Comparison of ENCODE assay signal across 9 mouse cellular contexts in genomic region chr4:141033606-141034549, GRCm38 (mm10). TPM values are rescaled to one million over a fixed set of nuclear protein-coding genes. Genes with fewer than 3 reads are reported as not detected.
DNase-seq lines count a peak whose midpoint lies in the region; ATAC-seq lines count a peak whose summit lies in the region.
"Had no signal": no experiment of that assay in that cellular context is flagged by ENCODE, and none has a peak within 500 bp of the region (broad histone marks: within the 10 kb centered on the region; RNA-seq: fewer than 3 reads in every experiment).

No protein-coding gene starts in this region.

- 0 out of 2 replicates have a peak, but pooled peaks have one; percentile 14 for ATAC-seq in stomach, embryonic 14.5 days (ENCODE audit: insufficient number of reproducible peaks, insufficient read depth, low FRiP score, low read depth)
- ATAC-seq in erythroid progenitor cell, adult 5-6 weeks (replicated peaks; ENCODE audit: low FRiP score, poor library complexity, severe bottlenecking): no peak

- H3K27me3 ChIP-seq in stomach, embryonic 14.5 days (ENCODE audit: control insufficient read depth, insufficient read depth, low read length): no peaks in the 10 kb centered on the region

- 0 out of 2 replicates have a peak, but pooled peaks cover 3% of the 10 kb centered on the region for H3K4me1 ChIP-seq in stomach, embryonic 14.5 days (ENCODE audit: control insufficient read depth, insufficient read depth, low read length)

- H3K36me3 ChIP-seq in stomach, embryonic 14.5 days (ENCODE audit: control insufficient read depth, insufficient read depth, low read length): peaks cover 9% of the 10 kb centered on the region

- H3K9me3 ChIP-seq in stomach, embryonic 14.5 days (ENCODE audit: control insufficient read depth, low read depth, low read length): no peaks in the 10 kb centered on the region

- DNase-seq in cerebellum, adult 9-11 months: peak; percentile 63
- no peak for DNase-seq in cerebellum, postnatal 4 days (ENCODE audit: low spot score in 2 of 2)
- DNase-seq in ovary, postnatal 36 days (ENCODE audit: low spot score): peak; percentile 58
- DNase-seq in ovary, postnatal 10 days (ENCODE audit: low spot score): no peak
- peak; percentile 44 for DNase-seq in large intestine, adult 2 months (ENCODE audit: low read depth, low spot score)
- DNase-seq in thymus, postnatal 10 days (ENCODE audit: low spot score in 2 of 2): no peak

- H3K4me3 ChIP-seq in stomach, embryonic 14.5 days (ENCODE audit: low read depth, low read length): no peak overlapping the region

- H3K27ac ChIP-seq in stomach, embryonic 14.5 days (ENCODE audit: low read length): no peak overlapping the region

- WGBS in large intestine, adult 2 months: 26% methylated on average over 27 of the region's 27 CpGs
- 76% methylated on average over 27 of the region's 27 CpGs for WGBS in stomach, embryonic 14.5 days

- H3K9ac ChIP-seq in stomach, embryonic 14.5 days (replicated peaks; ENCODE audit: low read depth, low read length): no peak overlapping the region

- no peak overlapping the region for H3K4me2 ChIP-seq in stomach, embryonic 14.5 days (replicated peaks; ENCODE audit: low read depth, low read length)

RNA-seq across cellular contexts. Expression of gene Mfap2, which starts 23.7 kb away (rescaled TPM):
- 10.4 and 10.6 TPM in 2 replicates for polyA plus RNA-seq in large intestine, adult 2 months (2012; rRNA removed)
- 633 and 721 TPM in 2 replicates for polyA plus RNA-seq in stomach, embryonic 14.5 days (2014; fragmentation: Nextera tagmentation; extraction: Ambion mirVana)
- total RNA-seq in erythroid progenitor cell, adult 5-6 weeks (2015; ENCODE audit: low replicate concordance): not detected in 2 replicates
- not detected in 2 replicates for total RNA-seq in erythroid progenitor cell, adult 5-6 weeks (2017; ENCODE audit: low replicate concordance)

RNA-seq across cellular contexts. Expression of gene Crocc, which starts 26.5 kb away (rescaled TPM):
- 4.3 and 5.5 TPM in 2 replicates for polyA plus RNA-seq in large intestine, adult 2 months (2012; rRNA removed)
- polyA plus RNA-seq in stomach, embryonic 14.5 days (2014; fragmentation: Nextera tagmentation; extraction: Ambion mirVana): 5.9 and 7.4 TPM in 2 replicates
- 0.36 TPM in 1 of 2 replicates, not detected in the other for total RNA-seq in erythroid progenitor cell, adult 5-6 weeks (2015; ENCODE audit: low replicate concordance)
- total RNA-seq in erythroid progenitor cell, adult 5-6 weeks (2017; ENCODE audit: low replicate concordance): 1.4 TPM in 1 of 2 replicates, not detected in the other

RNA-seq across cellular contexts. Expression of gene Necap2, which starts 44.3 kb away (rescaled TPM):
- polyA plus RNA-seq in large intestine, adult 2 months (2012; rRNA removed): 60.9 and 72.4 TPM in 2 replicates
- polyA plus RNA-seq in stomach, embryonic 14.5 days (2014; fragmentation: Nextera tagmentation; extraction: Ambion mirVana): 67.0 and 77.1 TPM in 2 replicates
- total RNA-seq in erythroid progenitor cell, adult 5-6 weeks (2015; ENCODE audit: low replicate concordance): 51.1 and 67.4 TPM in 2 replicates
- total RNA-seq in erythroid progenitor cell, adult 5-6 weeks (2017; ENCODE audit: low replicate concordance): 45.2 and 108 TPM in 2 replicates

RNA-seq across cellular contexts. Expression of gene Atp13a2, which starts 47.2 kb away (rescaled TPM):
- 31.7 and 40.0 TPM in 2 replicates for polyA plus RNA-seq in large intestine, adult 2 months (2012; rRNA removed)
- polyA plus RNA-seq in stomach, embryonic 14.5 days (2014; fragmentation: Nextera tagmentation; extraction: Ambion mirVana): 36.0 and 37.1 TPM in 2 replicates
- total RNA-seq in erythroid progenitor cell, adult 5-6 weeks (2015; ENCODE audit: low replicate concordance): 4.2 and 10.8 TPM in 2 replicates
- 6.0 and 18.0 TPM in 2 replicates for total RNA-seq in erythroid progenitor cell, adult 5-6 weeks (2017; ENCODE audit: low replicate concordance)

RNA-seq across cellular contexts. Expression of gene Spata21, which starts 54.3 kb away (rescaled TPM):
- not detected in 2 replicates for polyA plus RNA-seq in large intestine, adult 2 months (2012; rRNA removed)
- 0.30 and 0.59 TPM in 2 replicates for polyA plus RNA-seq in stomach, embryonic 14.5 days (2014; fragmentation: Nextera tagmentation; extraction: Ambion mirVana)
- total RNA-seq in erythroid progenitor cell, adult 5-6 weeks (2015; ENCODE audit: low replicate concordance): not detected in 2 replicates
- not detected in 2 replicates for total RNA-seq in erythroid progenitor cell, adult 5-6 weeks (2017; ENCODE audit: low replicate concordance)
- polyA plus RNA-seq: heart, postnatal 0 days had no signal

Comparison
In these comparisons a context has a peak if more than half of its experiments do, and no peak if none do; other contexts are left out.
1. DNase-seq: peak in cerebellum, adult 9-11 months (single experiment), ovary, postnatal 36 days (single experiment) and large intestine, adult 2 months (single experiment); none in cerebellum, postnatal 4 days (0 of 2), ovary, postnatal 10 days (single experiment) and thymus, postnatal 10 days (0 of 2).
2. RNA of gene Mfap2, which starts 23.7 kb away (polyA plus RNA-seq): 633 to 721 TPM in stomach, embryonic 14.5 days; 10.4 to 10.6 TPM in large intestine, adult 2 months; every median in the first group is over 10 times any median in the second.